Mouse (Mus musculus): ENCODE data around the gene Reep1.

Gene Reep1

DNA sequence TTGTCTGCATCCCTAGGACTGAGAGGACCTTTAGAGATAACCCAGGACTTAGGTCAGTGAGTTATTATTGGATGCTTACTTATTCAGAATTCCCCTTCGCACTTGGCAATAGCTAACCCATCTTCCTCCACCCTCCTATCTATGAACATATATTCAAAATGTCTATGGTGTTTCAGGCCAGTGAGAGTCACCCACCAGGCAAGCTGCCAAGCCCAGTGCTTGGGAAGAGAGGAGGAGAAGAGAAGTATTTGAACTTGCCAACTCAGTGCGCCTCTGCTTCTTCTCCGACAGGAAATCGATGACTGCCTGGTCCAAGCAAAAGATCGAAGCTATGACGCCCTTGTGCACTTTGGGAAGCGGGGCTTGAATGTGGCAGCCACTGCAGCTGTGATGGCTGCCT lies 73.1 kb downstream of the Reep1 start:
- no peak for DNase-seq (ENCODE audit: low read depth)

DNA sequence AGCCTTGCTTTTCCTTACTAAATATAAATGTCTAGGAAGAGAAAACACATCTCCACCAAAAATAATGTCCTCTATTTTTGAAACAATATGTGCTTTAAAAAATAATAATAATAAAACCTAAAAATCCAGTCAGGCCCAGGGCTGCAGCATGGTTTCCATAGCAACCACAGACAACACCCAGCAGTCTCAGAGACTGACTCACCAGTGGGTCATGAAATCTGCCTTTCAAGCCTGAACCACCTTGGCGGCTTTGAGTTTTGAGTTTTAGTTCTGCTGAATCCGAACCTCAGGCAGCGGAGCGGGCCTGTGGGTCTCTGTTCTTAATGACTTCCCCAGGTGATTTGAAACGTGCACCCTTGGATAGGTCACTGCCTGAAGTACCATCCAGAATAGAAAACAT lies 75.8 kb downstream of the Reep1 start:
- DNase-seq (ENCODE audit: low read depth), result no peak

DNA sequence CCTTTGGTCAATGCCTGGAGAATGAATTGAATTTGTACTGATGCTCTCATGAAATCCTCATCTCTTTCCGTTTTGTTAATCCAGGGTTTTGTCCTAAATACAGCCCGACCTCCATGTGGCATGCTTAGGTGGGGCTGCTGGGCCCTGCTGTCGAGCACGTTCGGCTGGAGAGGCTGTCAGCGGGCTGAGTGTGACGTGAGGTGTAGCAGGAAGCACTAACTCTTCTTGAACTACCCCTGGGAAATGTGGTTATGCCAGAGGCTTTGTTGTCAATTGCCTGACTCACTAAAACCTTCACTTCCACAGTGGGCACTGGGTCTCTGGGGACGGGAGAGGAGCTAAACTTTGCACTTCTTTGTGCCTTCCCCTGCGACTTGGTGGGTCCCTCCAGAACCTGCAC lies 81.0 kb downstream of the Reep1 start:
- DNase-seq (ENCODE audit: low read depth), result peak; percentile 8

DNA sequence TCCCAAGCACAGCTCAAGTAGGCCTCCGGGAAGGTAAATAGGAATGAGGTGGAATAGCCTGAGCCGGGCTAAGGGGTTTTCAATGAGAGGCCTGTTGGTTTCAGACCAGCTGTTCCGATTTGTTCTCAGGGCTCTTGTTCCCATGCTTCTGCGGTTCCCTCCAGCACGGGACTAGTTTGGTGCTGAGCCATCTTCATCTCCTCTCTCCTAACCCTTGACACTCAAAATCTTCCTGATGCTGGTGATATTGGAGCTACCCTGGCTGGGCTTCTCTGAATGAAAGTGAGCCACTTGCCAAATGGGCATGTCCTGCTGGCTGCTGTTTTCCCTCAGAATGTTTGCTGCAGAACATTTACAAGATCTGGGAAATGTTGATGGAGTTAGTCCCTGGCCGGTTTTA lies 84.4 kb downstream of the Reep1 start:
- no peak for DNase-seq (ENCODE audit: low read depth)

DNA sequence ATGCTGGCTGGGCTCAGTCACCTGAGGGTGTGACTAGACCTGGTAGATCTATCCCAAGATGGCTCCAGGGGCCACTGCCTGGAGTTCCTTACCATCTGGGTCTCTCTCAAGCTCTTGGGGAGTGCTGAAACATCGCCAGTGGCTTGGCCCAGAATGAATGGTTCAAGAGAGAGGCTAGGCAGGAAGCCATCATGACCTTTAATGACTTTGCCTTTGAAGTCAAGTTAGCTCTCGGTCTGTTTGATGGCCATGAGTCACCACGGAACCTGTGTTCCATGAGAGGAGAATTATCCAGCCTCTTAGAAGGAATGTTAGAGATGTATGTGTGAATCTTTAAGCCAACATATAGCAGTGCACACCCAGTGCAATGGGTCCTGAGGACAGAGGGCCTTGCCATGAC lies 92.0 kb downstream of the Reep1 start:
- no peak for DNase-seq (ENCODE audit: low read depth)

DNA sequence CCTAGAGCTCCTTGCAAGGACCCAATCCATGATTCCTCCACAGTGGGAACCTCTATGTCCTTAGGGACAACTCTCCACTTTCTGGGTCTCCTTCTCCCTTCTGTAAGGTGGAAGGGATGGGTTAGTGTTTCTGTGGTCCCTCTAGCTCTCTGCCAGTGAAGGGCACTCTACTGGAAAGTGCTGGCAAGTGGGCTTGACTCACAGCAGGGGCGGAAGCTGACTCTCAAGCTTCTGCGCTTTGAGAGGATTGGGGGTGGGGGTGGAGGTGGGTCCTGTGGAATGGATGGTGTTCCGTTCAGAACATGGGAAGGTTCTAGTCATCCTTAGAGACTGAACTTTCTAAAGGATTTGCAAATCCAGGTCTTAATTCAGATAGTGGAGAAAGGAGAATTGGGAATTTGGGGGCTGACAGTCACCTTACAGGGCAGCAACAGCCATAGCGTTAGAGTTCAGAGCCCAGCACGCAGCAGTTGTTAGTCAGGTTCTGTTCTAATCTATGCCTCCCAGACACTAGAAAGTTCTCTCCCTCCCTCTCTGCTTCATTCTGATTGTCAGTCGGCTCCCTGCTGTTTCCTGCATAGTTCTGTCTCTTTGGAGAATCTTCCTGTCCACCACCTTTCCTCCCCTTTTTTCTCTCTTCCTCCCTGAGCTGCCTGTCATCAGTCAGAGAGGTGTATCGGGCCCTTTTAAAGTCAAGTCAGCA lies 93.8 kb downstream of the Reep1 start:
- no peak for DNase-seq (ENCODE audit: low read depth)

DNA sequence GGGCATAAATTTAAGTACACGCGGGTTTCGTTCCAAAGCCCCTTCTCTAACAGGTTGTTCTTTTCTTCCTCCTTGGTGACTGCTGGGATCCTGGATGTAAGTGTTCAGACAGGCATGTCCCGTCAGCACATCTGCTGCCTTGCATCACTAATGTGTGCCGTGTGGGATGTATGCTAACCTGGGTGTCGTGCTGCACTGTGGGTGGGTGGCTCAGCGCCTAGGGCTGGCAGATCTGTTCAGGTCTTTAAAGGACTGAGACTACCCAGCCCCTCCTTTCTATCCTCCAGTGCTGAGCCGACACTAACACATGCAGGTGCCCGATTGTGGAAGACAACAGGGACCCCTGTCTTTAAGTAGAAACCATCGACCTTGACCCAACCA lies 94.3 kb downstream of the Reep1 start:
- no peak for DNase-seq (ENCODE audit: low read depth)

DNA sequence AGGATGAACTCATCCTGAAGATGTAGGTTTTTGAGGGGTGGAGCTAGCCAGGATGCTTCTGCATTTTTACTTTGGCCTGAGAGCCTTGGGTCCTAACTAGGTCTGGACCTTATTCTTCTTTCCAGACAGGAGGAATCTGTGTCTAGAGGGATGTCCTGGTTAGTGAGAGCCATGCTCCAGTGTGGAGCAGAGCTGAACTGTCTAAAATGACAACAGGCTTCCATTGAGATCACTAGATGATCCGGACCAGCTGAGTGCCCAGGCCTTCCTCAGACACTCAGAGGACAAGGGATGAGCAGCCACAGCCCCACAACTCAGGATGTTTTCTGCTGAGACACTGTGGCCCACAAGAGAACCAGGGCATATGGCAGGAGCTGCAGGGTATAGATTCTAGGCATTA lies 96.2 kb downstream of the Reep1 start:
- no peak for DNase-seq (ENCODE audit: low read depth)

DNA sequence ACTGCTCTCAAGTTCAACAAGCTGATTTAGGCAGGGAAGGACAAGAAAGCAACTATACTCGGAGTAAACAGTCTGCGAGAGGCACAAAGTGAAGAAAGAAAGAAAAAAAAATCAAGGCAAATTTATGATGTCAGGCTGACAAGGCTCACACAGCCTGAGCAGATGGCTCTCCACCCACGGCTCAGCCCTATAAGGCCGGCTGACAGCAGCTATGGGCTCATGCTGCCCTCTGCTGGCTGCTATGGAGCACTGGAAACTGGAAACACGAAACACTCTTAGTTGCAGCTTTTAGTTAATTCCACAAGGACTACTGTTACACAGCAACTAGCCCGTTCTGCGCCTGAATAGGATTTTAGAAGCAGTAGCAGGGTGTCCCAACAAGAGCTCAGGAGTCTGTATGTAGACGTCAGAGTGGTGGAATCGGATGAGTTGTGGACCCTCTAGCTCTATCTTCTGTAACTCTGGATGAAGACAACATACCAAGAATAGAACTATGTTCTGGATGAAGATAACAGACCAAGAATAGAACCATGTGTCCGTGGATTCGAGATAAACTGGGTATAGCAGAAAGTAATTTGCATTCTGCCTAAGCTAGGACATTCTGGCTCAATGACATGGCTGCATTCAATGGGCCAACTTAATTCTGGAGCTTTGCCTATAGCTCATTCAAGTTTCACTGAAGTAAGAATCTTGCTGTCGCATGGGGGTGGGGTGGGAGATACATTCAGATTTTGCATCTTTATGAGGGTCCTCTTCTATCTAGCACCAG lies 96.9 kb downstream of the Reep1 start:
- peak; percentile 83 for DNase-seq (ENCODE audit: low read depth)

DNA sequence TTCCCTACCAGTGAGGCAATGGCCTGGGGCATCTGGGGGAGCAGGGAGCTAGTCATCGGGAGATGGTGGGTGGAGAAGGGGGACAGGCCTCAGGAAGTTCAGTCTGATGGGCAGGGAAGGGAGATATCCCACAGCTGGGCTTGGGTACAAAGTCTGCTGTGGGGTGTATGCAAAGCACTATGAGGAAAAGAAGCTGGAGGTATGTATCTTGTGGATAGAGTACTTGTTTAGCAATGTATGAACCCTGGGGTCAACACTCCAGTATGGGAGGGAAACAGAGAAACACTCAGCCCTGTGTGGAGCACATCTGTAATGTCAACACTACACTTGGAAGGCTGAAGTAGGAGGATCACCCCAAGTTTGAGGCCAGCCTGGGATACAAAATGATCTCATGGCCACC lies 99.4 kb downstream of the Reep1 start:
- DNase-seq (ENCODE audit: low read depth), result no peak

DNA sequence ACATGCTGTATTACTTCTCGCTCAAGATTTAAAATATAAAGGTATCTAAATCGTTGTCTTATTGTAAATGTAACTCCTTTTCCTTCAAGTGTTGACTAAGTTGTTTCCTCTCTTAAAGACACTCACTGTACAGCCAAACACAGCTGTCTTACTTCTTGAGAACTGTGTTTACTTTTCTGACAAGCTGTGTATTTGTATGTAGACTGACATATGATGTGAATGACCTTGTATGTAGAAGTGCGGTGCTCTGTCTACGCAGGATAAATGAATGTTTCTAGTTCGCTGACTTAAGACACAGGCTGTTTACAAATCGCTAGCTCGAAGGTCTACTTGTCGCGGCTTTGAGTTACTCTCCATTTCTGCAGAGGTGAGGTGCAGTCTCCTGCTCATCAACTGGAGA lies 102.5 kb downstream of the Reep1 start:
- no peak for DNase-seq (ENCODE audit: low read depth)

DNA sequence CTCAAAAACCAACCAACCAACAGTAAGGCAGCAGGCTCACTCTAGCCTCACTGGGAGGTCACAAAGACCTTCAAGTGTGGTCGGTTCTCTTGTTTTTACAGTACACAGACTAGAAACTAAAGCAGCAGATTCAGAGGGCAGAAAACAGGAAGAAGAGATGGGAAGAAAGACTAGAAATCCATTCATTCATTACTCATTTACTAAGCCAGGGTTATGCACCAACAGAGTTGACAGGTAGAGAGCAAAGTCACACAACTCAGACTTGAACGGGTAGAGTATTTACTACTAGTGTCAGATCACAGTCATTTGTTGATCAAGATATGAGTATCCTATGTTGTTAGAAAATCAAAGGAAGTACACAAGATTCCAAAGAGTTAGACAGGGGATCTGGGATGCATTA lies 105.5 kb downstream of the Reep1 start:
- no peak for DNase-seq (ENCODE audit: low read depth)

DNA sequence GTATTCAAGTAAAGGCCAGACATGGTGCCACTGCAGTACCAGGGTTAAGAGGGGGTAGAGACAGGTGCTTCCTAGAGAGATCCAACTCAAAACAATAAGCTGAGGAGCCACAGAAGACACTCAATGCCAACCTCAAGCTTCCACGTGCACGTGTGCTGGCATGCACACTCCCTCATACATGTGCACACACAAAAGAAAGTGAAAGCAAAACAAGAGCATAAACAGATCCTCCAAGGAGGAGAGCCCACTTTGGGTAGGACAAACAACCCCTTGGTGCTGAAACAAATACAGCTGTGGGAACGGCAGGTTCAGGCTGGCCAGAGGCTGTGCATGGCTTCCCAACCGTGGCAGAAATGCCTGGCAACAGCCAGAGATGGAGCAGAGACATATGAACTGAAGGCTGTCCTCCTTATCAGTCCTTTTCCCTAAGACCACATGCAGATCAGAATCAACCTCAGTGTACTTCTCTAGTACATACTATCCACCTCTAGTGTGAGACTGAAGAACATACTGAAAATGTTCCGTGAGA lies 112.5 kb downstream of the Reep1 start:
- DNase-seq (ENCODE audit: low read depth), result no peak

DNA sequence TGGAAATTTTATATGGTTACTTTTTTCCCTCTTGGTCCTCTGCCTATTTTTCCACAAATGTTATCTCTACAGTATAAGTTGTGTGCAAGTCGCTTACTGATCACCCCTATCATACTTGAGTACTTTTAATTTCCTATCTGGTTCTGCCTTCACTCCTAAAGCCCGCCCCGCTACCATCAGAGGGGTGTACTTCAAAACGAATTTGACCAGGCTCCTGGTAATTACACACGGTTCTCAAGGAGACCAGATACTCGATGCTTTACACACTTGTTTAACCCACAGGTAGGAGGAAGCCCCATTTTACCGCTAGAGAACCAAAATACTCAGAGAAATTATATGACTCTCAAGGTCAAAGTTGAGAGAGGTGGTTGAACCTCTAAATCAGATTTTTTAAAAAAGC lies 115.7 kb downstream of the Reep1 start:
- DNase-seq (ENCODE audit: low read depth), result no peak

DNA sequence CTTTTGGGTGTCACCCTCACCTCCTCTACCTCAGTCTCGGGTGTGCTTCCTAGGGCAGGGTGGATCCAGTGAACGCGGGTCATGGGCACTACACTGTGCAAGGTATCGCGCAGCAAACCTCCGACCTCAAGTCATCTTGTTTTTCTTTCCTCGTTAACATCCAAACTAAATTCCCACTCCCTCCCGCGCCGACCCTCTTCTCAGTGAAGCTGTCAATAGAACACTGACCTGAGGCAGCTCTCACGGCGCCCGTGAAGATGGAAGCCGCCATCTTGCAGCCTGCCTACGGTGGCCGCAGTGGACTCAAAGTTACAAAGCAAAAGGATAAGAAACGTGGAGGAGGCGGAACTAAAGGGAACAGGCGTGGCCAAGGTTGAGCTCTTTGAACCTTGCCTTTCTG lies 116.1 kb downstream of the Reep1 start:
- DNase-seq (ENCODE audit: low read depth), result peak; percentile 91

DNA sequence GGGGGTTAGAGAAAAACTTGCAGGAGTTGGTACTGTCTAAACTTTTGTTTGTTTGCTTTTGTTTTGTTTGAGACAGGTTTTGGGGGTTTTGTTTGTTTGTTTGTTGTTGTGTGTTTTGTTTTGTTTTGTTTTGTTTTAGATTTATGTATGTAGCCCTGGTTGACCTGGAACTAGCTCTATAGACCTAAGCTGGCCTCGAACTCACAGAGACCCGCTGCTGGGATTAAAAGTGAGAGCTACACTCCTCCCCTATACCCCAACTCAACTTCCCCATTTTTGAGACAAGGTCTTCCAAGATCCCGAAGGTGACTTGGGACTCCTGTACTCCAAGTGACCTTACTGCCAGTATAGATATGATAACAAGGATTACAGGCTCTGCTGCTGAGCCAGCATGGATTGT lies 116.6 kb downstream of the Reep1 start:
- no peak for DNase-seq (ENCODE audit: low read depth)

DNA sequence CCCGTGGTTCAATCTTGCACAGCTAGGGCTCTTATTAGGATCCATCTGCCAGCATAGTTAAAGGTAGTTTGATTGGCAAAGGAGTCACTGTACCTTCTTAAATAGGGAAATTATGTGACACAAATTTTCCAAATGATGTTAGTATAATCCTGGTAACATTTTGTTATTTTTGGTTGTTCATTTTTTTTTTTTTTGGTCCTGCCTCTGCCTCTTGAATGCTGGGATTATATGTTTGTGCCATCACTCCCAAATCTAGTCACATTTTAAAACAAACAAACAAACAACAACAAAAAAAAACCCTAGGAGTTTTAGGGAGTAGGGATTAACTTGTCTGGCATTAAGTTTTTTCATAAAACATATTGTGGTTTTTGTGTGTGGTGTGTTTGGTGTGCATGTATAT lies 119.5 kb downstream of the Reep1 start, which contains the start of gene Mrpl35:
Gene Mrpl35 (minus strand): TSS at position 101 of the 400 bp plus-strand sequence.
- no peak for DNase-seq (ENCODE audit: low read depth)

DNA sequence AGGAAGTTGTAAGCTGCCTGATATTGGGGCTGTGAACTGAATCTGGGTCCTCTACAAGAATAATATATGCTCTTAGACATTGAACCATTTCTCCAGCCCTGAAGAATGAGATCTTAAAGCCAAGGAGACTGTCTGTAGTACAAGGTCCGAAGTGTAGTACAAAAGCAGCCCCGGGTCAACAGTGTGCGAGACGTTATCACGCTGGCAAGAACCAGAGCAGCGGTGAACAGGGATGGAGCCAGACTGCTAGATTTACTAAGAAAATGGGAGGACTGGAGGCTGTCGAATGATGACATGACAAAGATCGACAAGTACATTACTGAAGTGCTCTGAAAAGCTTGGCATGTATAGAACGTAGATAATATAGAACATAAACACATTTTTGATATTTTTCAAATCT lies 122.4 kb downstream of the Reep1 start:
- DNase-seq (ENCODE audit: low read depth), result no peak

DNA sequence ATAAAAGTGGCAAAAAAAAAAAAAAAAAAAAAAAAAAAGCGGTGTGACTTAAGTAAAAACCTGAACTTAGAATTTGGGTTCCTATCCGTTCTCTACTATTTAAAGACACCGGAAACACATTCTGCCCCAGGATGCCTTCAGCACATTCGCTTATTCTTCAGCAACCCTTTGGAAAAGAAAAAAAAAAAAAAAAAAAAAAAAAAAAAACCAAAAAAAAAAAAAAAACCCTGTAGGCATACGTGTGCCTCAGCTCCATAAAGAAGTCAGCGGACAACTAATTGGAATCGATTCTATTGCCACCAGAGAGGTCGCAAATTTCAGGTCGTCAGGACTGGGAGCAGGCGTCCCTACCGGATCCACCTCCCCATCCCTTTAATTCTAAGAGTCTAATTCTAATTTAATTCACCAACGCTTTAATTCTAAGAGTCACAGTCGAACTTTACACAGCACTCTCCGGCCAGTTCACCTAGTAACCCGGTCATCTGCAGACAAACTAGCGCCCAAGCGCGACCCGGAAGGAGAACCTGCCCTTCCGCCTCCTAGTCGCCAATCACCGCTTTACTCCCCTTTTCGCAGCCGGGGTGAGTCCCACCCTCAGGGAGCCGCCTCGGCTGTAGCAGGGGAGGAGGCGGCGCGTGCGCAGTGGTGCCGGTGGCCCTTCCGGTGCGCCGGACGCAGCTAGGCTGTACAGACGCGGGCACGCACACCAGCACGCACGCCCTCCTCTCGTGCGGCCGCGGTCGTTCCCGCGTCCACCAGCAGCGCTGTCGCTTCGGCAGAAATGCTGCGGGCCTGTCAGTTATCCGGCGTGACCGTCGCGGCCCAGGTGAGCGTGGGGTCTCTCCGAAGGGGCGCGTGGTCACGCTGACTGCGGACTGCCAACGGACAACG lies 123.6 kb downstream of the Reep1 start, which contains the start of gene Immt:
Gene Immt (plus strand): TSS at position 642 of the 891 bp plus-strand sequence.
- DNase-seq (ENCODE audit: low read depth), result peak; percentile 93

DNA sequence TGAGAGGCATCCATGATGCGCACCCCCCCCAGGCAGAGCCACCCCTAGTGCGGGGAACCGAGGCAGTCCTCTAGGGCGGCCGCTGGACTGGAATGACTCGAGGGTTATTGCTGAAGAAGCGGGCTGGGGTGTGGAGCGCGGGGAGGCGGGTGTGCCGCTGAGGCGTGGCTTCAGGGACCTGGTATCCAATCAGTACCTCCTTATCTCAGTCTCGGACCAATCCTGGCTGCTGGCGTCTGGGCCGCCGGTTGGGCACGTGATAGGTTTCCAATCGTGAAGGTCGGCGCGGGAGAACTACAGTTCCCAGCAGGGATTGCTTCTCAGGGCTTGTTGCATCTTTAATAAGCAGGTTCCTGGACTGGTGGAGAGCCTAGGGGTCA lies 124.2 kb downstream of the Reep1 start:
- DNase-seq (ENCODE audit: low read depth), result peak; percentile 95

DNA sequence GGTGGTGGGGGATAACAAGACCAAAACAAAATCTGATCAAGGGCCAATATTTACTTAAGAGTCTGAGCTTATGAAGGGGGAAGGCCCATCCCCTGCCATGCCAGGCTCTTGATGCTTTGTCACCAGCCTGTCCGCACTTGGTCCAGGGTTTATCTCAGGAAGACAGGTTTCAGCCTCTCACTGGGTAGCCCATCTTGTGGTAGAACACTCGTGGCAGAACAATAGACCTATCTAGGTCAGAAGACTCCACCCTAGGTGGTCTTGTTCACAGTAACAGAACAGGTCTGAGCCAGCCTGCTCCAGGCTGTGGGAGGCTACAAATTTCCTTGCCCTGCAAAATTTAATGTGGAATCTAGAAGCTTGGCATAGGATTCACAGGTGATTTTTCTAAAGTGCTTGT lies 129.4 kb downstream of the Reep1 start:
- no peak for DNase-seq (ENCODE audit: low read depth)

DNA sequence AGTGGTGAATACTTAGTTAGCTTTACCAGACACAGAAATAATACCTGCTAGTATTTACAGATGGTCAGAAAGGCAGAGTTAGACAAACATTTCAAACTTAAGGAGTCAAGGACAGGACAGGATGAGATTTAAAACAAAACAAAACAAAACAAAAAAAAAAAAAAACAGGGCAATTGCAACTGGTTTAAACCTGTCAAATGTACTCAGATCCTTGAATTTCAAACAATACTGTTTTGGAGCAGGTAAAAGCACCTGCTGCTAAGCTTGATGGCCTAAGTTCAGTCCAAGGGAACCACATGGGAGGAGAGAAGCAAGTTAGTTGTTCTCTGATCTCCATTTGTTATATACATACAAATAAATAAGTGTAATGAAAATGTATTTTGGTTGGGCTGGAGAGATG lies 132.5 kb downstream of the Reep1 start:
- no peak for DNase-seq (ENCODE audit: low read depth)

All from naive thymus-derived CD4-positive, alpha-beta T cell, adult 2 months (primary cell).